Mouse (Mus musculus) left cerebral cortex, adult 11 months (tissue): ENCODE results near the gene Olfr683.
"Not testable (repeated sequence)": the region's sequence is repeated elsewhere in the genome, so short reads cannot be mapped to it uniquely, and the experiment has no call there.

ENCODE experiments used
- DNase-seq: peaks from one replicate; pipeline ENCODE4 v3.0.0; 2022; ENCODE audit warnings: low spot score

Gene Olfr683

DNA sequence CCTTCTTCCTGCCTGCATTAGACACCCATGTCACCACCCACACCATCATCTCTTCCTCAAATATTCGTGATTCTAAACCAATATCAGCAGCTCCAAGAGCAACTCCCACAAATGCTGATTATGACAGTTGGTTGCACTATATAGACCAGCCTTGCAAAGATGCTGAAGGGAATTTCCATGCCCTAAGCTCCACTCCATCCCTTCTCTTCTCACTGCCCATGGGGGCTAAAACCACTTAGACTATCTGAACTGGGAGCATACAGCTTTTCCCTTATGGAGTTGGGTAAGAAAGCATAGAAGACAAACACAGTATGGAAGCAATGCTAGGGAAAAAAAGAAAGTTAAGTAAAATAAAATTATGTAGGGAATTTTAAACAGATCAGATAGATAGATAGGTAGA, at the start of gene Olfr683:
Gene Olfr683, minus strand, starts transcription at position 101 of the 400 bp plus-strand sequence.
- no peak for DNase-seq

- no peak for DNase-seq
Measured at GRCm38 (mm10) chr7:105185912-105186311, 39.1 kb upstream of the Olfr683 start, which contains the start of gene Olfr685. Gene Olfr685, minus strand, starts transcription at chr7:105186012.

- no peak for DNase-seq
Measured at GRCm38 (mm10) chr7:105170773-105171172, 24.0 kb upstream of the Olfr683 start.

- no peak for DNase-seq
Measured at GRCm38 (mm10) chr7:105163553-105163952, 16.7 kb upstream of the Olfr683 start, which contains the start of gene Olfr684. Gene Olfr684, minus strand, starts transcription at chr7:105163653.

DNA sequence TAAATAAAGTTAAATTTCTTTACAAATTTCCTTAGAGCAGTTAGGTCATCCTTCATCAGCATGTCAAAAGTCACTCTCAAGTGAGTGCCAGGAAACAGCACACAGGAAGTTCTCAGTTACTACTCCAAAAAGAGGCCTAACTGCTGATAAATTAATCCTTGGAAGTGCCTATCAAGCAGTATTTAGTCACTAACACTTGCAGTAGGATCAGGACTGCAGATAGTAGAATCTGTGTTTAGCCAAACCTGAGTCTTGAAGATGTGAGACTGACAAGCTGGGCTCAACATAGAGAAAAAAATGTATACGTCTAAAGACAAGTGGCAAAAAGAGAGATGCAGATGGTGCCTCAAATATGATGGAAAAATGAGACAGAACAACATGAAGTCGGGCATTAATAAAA, 5.5 kb downstream of the Olfr683 start:
- DNase-seq = no peak

DNA sequence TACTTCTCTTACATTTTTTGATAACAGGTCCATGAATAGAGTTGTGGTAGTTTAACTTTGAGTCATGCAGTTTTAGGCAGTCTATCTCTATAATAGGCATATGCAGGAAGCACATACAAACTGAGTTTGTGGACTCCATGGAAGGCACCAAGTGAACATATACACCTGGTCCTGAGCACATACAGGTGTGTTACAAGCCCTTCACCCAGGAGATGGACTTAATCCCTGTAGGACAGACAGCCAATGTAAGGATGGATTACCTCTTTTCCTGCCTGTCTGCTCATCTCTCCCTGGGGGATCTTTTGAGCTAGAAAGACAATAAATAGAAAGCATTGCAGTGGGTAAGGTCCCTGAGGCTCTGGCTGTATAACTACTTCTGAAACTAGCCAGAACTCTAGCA, 30.3 kb downstream of the Olfr683 start, which contains the start of gene Olfr681:
Gene Olfr681, plus strand, starts transcription at position 301 of the 400 bp plus-strand sequence.
- no peak for DNase-seq

- not testable (repeated sequence) for DNase-seq
Measured at GRCm38 (mm10) chr7:105092717-105093116, 54.1 kb downstream of the Olfr683 start, which contains the start of gene Olfr680-ps1. Gene Olfr680-ps1, minus strand, starts transcription at chr7:105092817.
